Mouse (Mus musculus): ENCODE measurements around the gene Ano4. TPM values are rescaled to one million over a fixed set of nuclear protein-coding genes. Genes with fewer than 3 reads are reported as not detected.
"Not testable (repeated sequence)": the region's sequence is repeated elsewhere in the genome, so short reads cannot be mapped to it uniquely, and the experiment has no call there.

The Ano4 gene
- polyA plus RNA-seq, 1 experiment from 2014 or later: 1.1 TPM

- Histone ChIP-seq H3K27me3 (ENCODE audit: low read depth, poor library complexity, severe bottlenecking) (no peaks in the 10 kb centered on the region), H3K9me3 (replicated peaks) (no peaks in the 10 kb centered on the region), H3K36me3 (no peaks in the 10 kb centered on the region), H3K4me1 (no peaks in the 10 kb centered on the region), H3K4me3 (no peak overlapping the region), H3K27ac (no peak overlapping the region)
- no peak for DNase-seq (ENCODE audit: low spot score)
- WGBS: 77% methylated on average over 9 of the region's 9 CpGs
These were observed 252.1 kb downstream of the Ano4 start for GRCm38 (mm10) chr10:89092350-89093040.

DNA sequence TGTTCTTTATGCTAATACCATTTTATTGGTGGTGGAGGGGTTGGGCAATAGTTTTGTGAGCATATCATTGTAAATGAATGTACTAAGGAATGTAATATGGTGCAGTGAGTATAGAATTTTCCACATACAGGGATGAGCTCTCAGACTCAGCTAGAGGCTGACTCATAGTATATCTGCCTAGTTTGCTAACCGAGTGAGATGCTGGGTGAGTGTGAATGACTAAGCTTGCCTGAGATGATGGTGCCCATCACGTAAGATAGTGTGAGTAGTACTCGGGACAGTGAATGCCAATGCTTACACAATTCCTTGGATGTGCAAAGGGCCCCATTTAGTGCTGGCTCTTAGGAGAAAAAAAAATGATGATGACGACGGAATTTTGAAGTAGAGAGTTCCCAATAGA, 267.1 kb downstream of the Ano4 start:
- H3K4me1 ChIP-seq: no peaks in the 10 kb centered on the region
- H3K36me3 ChIP-seq: no peaks in the 10 kb centered on the region
- H3K9me3 ChIP-seq (replicated peaks): no peaks in the 10 kb centered on the region
- no peak for DNase-seq (ENCODE audit: low spot score)
- no peaks in the 10 kb centered on the region for H3K27me3 ChIP-seq (ENCODE audit: low read depth, poor library complexity, severe bottlenecking)
- WGBS: 92% methylated on average over 5 of the region's 5 CpGs
- H3K4me3 ChIP-seq: no peak overlapping the region
- no peak overlapping the region for H3K27ac ChIP-seq

GRCm38 (mm10) chr10:89055891-89056290, 288.7 kb downstream of the Ano4 start:
- Histone ChIP-seq H3K9me3 (replicated peaks) (no peaks in the 10 kb centered on the region), H3K36me3 (no peaks in the 10 kb centered on the region), H3K4me1 (no peaks in the 10 kb centered on the region), H3K27me3 (ENCODE audit: low read depth, poor library complexity, severe bottlenecking) (no peaks in the 10 kb centered on the region), H3K4me3 (no peak overlapping the region), H3K27ac (no peak overlapping the region)
- 87% methylated on average over 3 of the region's 3 CpGs for WGBS
- no peak for DNase-seq (ENCODE audit: low spot score)

GRCm38 (mm10) chr10:89044921-89045320, 299.6 kb downstream of the Ano4 start:
- H3K27ac ChIP-seq; H3K4me3 ChIP-seq; H3K4me1 ChIP-seq; H3K9me3 ChIP-seq (replicated peaks); H3K36me3 ChIP-seq; H3K27me3 ChIP-seq (ENCODE audit: low read depth, poor library complexity, severe bottlenecking); DNase-seq (ENCODE audit: low spot score): not testable (repeated sequence)
- WGBS: 93% methylated on average over 12 of the region's 12 CpGs

- Histone ChIP-seq H3K9me3 (replicated peaks) (no peaks in the 10 kb centered on the region), H3K27ac (no peak overlapping the region), H3K36me3 (no peaks in the 10 kb centered on the region), H3K4me3 (no peak overlapping the region), H3K27me3 (ENCODE audit: low read depth, poor library complexity, severe bottlenecking) (no peaks in the 10 kb centered on the region), H3K4me1 (no peaks in the 10 kb centered on the region)
- WGBS: 96% methylated on average over 1 of the region's 1 CpGs
- no peak for DNase-seq (ENCODE audit: low spot score)
These were observed 300.4 kb downstream of the Ano4 start for GRCm38 (mm10) chr10:89044166-89044565.

DNA sequence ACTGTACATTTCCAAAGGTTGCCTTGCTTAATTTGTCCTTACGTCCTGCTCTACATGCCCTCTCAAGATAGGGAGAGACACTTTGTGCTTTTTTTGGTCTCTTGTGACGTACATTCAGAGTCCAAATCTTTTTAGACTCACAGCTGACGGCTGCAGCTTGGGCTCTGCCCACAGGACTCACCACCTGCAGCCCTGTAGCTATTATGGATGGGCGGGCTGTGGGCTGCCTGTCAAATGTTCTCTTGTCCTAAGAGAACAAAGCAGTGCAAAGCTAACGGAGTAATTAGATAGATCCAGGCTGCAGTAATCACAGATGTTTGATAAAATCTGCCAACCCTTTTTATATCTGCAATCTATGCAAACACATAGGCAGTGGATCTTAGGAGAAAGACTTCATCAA, 325.6 kb downstream of the Ano4 start:
- DNase-seq (ENCODE audit: low spot score): no peak
- Histone ChIP-seq H3K27ac (no peak overlapping the region), H3K36me3 (no peaks in the 10 kb centered on the region), H3K4me1 (no peaks in the 10 kb centered on the region), H3K9me3 (replicated peaks) (no peaks in the 10 kb centered on the region), H3K4me3 (no peak overlapping the region), H3K27me3 (ENCODE audit: low read depth, poor library complexity, severe bottlenecking) (no peaks in the 10 kb centered on the region)
- WGBS: 76% methylated on average over 5 of the region's 5 CpGs

GRCm38 (mm10) chr10:89008303-89008702, 336.3 kb downstream of the Ano4 start:
- Histone ChIP-seq H3K4me1 (no peaks in the 10 kb centered on the region), H3K27me3 (ENCODE audit: low read depth, poor library complexity, severe bottlenecking) (no peaks in the 10 kb centered on the region), H3K9me3 (replicated peaks) (no peaks in the 10 kb centered on the region), H3K27ac (no peak overlapping the region), H3K36me3 (no peaks in the 10 kb centered on the region), H3K4me3 (no peak overlapping the region)
- no peak for DNase-seq (ENCODE audit: low spot score)
- 84% methylated on average over 1 of the region's 1 CpGs for WGBS

GRCm38 (mm10) chr10:89004518-89004917, 340.0 kb downstream of the Ano4 start:
- no peak for DNase-seq (ENCODE audit: low spot score)
- WGBS: 94% methylated on average over 3 of the region's 3 CpGs

GRCm38 (mm10) chr10:88986925-88987324, 357.6 kb downstream of the Ano4 start:
- H3K27ac ChIP-seq: no peak overlapping the region
- DNase-seq (ENCODE audit: low spot score): no peak
- no peaks in the 10 kb centered on the region for H3K4me1 ChIP-seq
- H3K9me3 ChIP-seq (replicated peaks): no peaks in the 10 kb centered on the region
- 82% methylated on average over 6 of the region's 6 CpGs for WGBS
- no peaks in the 10 kb centered on the region for H3K36me3 ChIP-seq
- no peak overlapping the region for H3K4me3 ChIP-seq
- H3K27me3 ChIP-seq (ENCODE audit: low read depth, poor library complexity, severe bottlenecking): no peaks in the 10 kb centered on the region

More at GRCm38 (mm10) chr10:89004518-89004917, 340.0 kb downstream of the Ano4 start:
- Histone ChIP-seq H3K27ac (no peak overlapping the region), H3K4me3 (no peak overlapping the region), H3K36me3 (no peaks in the 10 kb centered on the region), H3K9me3 (replicated peaks) (no peaks in the 10 kb centered on the region), H3K27me3 (ENCODE audit: low read depth, poor library complexity, severe bottlenecking) (no peaks in the 10 kb centered on the region), H3K4me1 (no peaks in the 10 kb centered on the region)

- Histone ChIP-seq H3K27me3 (ENCODE audit: low read depth, poor library complexity, severe bottlenecking) (no peaks in the 10 kb centered on the region), H3K4me1 (no peaks in the 10 kb centered on the region), H3K9me3 (replicated peaks) (no peaks in the 10 kb centered on the region), H3K27ac (no peak overlapping the region), H3K36me3 (no peaks in the 10 kb centered on the region), H3K4me3 (no peak overlapping the region)
- 33% methylated on average over 8 of the region's 8 CpGs for WGBS
- DNase-seq (ENCODE audit: low spot score): peak; percentile 35
These were observed 361.1 kb downstream of the Ano4 start for GRCm38 (mm10) chr10:88983444-88983843.

- no peaks in the 10 kb centered on the region for H3K9me3 ChIP-seq (replicated peaks)
- no peak overlapping the region for H3K4me3 ChIP-seq
- 87% methylated on average over 4 of the region's 4 CpGs for WGBS
- H3K4me1 ChIP-seq: no peaks in the 10 kb centered on the region
- H3K27ac ChIP-seq: no peak overlapping the region
- DNase-seq (ENCODE audit: low spot score): no peak
- H3K27me3 ChIP-seq (ENCODE audit: low read depth, poor library complexity, severe bottlenecking): no peaks in the 10 kb centered on the region
- no peaks in the 10 kb centered on the region for H3K36me3 ChIP-seq
These were observed 365.1 kb downstream of the Ano4 start for GRCm38 (mm10) chr10:88979451-88979850.

GRCm38 (mm10) chr10:88978932-88979331, 365.6 kb downstream of the Ano4 start:
- no peak overlapping the region for H3K27ac ChIP-seq
- no peaks in the 10 kb centered on the region for H3K36me3 ChIP-seq
- no peaks in the 10 kb centered on the region for H3K4me1 ChIP-seq
- no peaks in the 10 kb centered on the region for H3K27me3 ChIP-seq (ENCODE audit: low read depth, poor library complexity, severe bottlenecking)
- H3K9me3 ChIP-seq (replicated peaks): no peaks in the 10 kb centered on the region
- H3K4me3 ChIP-seq: no peak overlapping the region
- DNase-seq (ENCODE audit: low spot score): no peak
- WGBS: 80% methylated on average over 6 of the region's 6 CpGs

DNA sequence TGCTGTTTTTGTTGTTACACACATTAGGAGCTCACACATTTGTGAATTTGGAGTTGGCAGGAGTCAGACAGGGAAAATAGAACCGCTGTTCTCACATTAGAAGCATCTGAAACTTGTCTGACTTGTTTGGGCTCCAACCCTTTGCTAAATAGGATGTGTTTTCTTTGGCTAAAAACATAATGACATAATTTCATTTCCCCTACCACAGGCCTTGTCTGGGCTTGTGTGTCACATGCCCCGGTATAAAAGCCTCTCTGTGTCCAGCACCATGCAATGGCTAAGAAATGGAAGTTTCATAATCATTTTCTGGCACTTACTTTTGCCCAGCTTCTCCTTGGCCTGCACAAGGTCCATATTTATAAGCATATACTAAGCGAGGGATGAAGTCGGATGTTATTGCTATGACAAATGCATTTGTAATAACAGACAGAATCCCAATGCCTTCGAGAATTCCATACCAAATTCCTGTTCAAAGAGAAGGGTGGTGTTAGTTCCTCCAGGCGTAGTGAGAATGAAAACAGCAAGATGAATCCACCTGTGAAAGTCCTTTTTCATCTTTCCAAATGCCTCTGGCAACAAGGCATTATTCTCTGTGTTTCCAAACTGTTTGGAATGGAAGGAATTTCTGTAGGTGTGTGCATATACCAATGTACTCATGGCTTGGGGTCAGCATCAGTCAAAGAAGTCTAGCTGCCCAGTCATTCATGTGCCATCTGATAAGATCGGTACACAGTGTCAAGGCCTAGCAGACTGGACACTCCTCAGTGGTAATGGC, 373.4 kb downstream of the Ano4 start:
- H3K27me3 ChIP-seq (ENCODE audit: low read depth, poor library complexity, severe bottlenecking): no peaks in the 10 kb centered on the region
- no peaks in the 10 kb centered on the region for H3K4me1 ChIP-seq
- no peaks in the 10 kb centered on the region for H3K9me3 ChIP-seq (replicated peaks)
- DNase-seq (ENCODE audit: low spot score): no peak
- no peak overlapping the region for H3K27ac ChIP-seq
- no peak overlapping the region for H3K4me3 ChIP-seq
- H3K36me3 ChIP-seq: no peaks in the 10 kb centered on the region
- WGBS: 82% methylated on average over 7 of the region's 7 CpGs

Measured in limb, embryonic 10.5 days (tissue).